In the genomic region with DNA sequence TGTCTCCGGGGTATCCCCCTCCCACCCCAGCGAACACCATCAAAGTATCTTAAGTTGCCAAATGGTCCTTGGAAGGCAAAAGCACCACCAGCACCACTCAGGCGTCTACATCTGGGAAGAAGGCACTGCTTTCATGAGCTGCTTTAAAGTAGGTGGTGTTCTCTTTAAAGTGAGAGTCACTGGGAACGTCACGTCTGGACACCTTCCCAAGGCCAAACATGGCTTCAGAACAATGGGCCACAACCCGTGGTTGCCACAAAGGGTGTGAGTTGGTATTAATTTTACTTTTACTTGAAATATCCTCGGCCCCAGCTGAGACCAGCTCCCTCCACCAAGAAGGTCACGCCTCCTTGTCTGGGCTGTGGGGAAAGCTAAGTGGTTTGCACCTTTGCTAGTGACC, we compare ENCODE assay signal across 32 mouse cellular contexts. TPM values are rescaled to one million over a fixed set of nuclear protein-coding genes. Genes with fewer than 3 reads are reported as not detected.
DNase-seq lines count a peak whose midpoint lies in the region; ATAC-seq lines count a peak whose summit lies in the region.
"Had no signal": no experiment of that assay in that cellular context is flagged by ENCODE, and none has a peak within 500 bp of the region (broad histone marks: within the 10 kb centered on the region; RNA-seq: fewer than 3 reads in every experiment).

No protein-coding gene starts in this region.

- WGBS in liver, embryonic 12.5 days (ENCODE audit: insufficient replicate concordance): 65% methylated on average over 8 of the region's 8 CpGs
- 88% methylated on average over 8 of the region's 8 CpGs for WGBS in embryonic facial prominence, embryonic 10.5 days
- 58% methylated on average over 8 of the region's 8 CpGs for WGBS in intestine, embryonic 16.5 days
- WGBS in kidney, embryonic 16.5 days: 53% methylated on average over 8 of the region's 8 CpGs

- no peak overlapping the region for H3K4me3 ChIP-seq in liver, embryonic 12.5 days
- no peak overlapping the region for H3K4me3 ChIP-seq in embryonic facial prominence, embryonic 10.5 days
- no peak overlapping the region for H3K4me3 ChIP-seq in intestine, embryonic 16.5 days (ENCODE audit: low read length)
- no peak overlapping the region for H3K4me3 ChIP-seq in kidney, embryonic 16.5 days (ENCODE audit: low read length)
- H3K4me3 ChIP-seq: gastrocnemius, adult 2 months; heart, adult 2 months; heart, embryonic 13.5 days; limb, embryonic 15.5 days; neural tube, embryonic 15.5 days; stomach, embryonic 15.5 days had no signal

- peaks cover 18% of the 10 kb centered on the region for H3K27me3 ChIP-seq in liver, embryonic 12.5 days (replicated peaks)
- peaks cover 10% of the 10 kb centered on the region; the same call in 1 of the 2 replicates for H3K27me3 ChIP-seq in embryonic facial prominence, embryonic 10.5 days (replicated peaks; ENCODE audit: low read depth, poor library complexity, severe bottlenecking)
- H3K27me3 ChIP-seq in intestine, embryonic 16.5 days (replicated peaks; ENCODE audit: control insufficient read depth, insufficient read depth, low read length): no peaks in the 10 kb centered on the region
- H3K27me3 ChIP-seq in kidney, embryonic 16.5 days (ENCODE audit: insufficient read depth, low read length): no peaks in the 10 kb centered on the region
- H3K27me3 ChIP-seq: limb, embryonic 15.5 days; neural tube, embryonic 15.5 days; stomach, embryonic 15.5 days had no signal

- no peak for ATAC-seq in liver, embryonic 12.5 days
- no peak for ATAC-seq in intestine, embryonic 16.5 days
- no peak for ATAC-seq in kidney, embryonic 16.5 days (ENCODE audit: low FRiP score, low TSS enrichment)
- ATAC-seq: CD4-positive, CD25-positive, alpha-beta regulatory T cell, adult 4 months; forebrain, embryonic 14.5 days; hindbrain, embryonic 16.5 days had no signal

- H3K4me2 ChIP-seq in liver, embryonic 12.5 days: no peak overlapping the region
- no peak overlapping the region for H3K4me2 ChIP-seq in intestine, embryonic 16.5 days (ENCODE audit: low read depth, low read length)
- H3K4me2 ChIP-seq in kidney, embryonic 16.5 days (replicated peaks; ENCODE audit: low read depth, low read length): no peak overlapping the region
- H3K4me2 ChIP-seq: heart, embryonic 13.5 days; limb, embryonic 15.5 days; neural tube, embryonic 15.5 days; stomach, embryonic 15.5 days had no signal

- H3K9ac ChIP-seq in liver, embryonic 12.5 days: no peak overlapping the region
- no peak overlapping the region for H3K9ac ChIP-seq in intestine, embryonic 16.5 days (ENCODE audit: low read depth, low read length)
- no peak overlapping the region for H3K9ac ChIP-seq in kidney, embryonic 16.5 days (replicated peaks; ENCODE audit: low read length)
- H3K9ac ChIP-seq: heart, embryonic 13.5 days; limb, embryonic 15.5 days; neural tube, embryonic 15.5 days; stomach, embryonic 15.5 days had no signal

- peaks cover 97% of the 10 kb centered on the region for H3K4me1 ChIP-seq in liver, embryonic 12.5 days
- peaks cover 43% of the 10 kb centered on the region for H3K4me1 ChIP-seq in embryonic facial prominence, embryonic 10.5 days
- H3K4me1 ChIP-seq in intestine, embryonic 16.5 days (ENCODE audit: control insufficient read depth, insufficient read depth, low read length): peaks cover 44% of the 10 kb centered on the region
- peaks cover 46% of the 10 kb centered on the region for H3K4me1 ChIP-seq in kidney, embryonic 16.5 days (ENCODE audit: insufficient read depth, low read length)

- H3K27ac ChIP-seq in liver, embryonic 12.5 days: 0 out of 2 replicates have a peak overlapping the region, but pooled peaks have one; percentile 5
- H3K27ac ChIP-seq in embryonic facial prominence, embryonic 10.5 days (replicated peaks): peak overlapping the region; percentile 44; the same call in 1 of the 2 replicates
- peak overlapping the region; percentile 42; the same call in 1 of the 2 replicates for H3K27ac ChIP-seq in intestine, embryonic 16.5 days (ENCODE audit: low read length)
- no peak overlapping the region for H3K27ac ChIP-seq in kidney, embryonic 16.5 days (ENCODE audit: low read length)
- H3K27ac ChIP-seq: heart, embryonic 13.5 days; limb, embryonic 15.5 days; macrophage; neural tube, embryonic 15.5 days had no signal

- no peaks in the 10 kb centered on the region for H3K9me3 ChIP-seq in liver, embryonic 12.5 days (replicated peaks)
- H3K9me3 ChIP-seq in embryonic facial prominence, embryonic 10.5 days: no peaks in the 10 kb centered on the region
- no peaks in the 10 kb centered on the region for H3K9me3 ChIP-seq in intestine, embryonic 16.5 days (ENCODE audit: control insufficient read depth, low read length)
- H3K9me3 ChIP-seq in kidney, embryonic 16.5 days (ENCODE audit: low read length): no peaks in the 10 kb centered on the region
- H3K9me3 ChIP-seq: heart, embryonic 13.5 days; limb, embryonic 15.5 days; neural tube, embryonic 15.5 days; stomach, embryonic 15.5 days had no signal

- H3K36me3 ChIP-seq in liver, embryonic 12.5 days: no peaks in the 10 kb centered on the region
- no peaks in the 10 kb centered on the region for H3K36me3 ChIP-seq in embryonic facial prominence, embryonic 10.5 days (replicated peaks)
- no peaks in the 10 kb centered on the region for H3K36me3 ChIP-seq in intestine, embryonic 16.5 days (ENCODE audit: control insufficient read depth, insufficient read depth, low read length)
- H3K36me3 ChIP-seq in kidney, embryonic 16.5 days (ENCODE audit: insufficient read depth, low read length): no peaks in the 10 kb centered on the region
- H3K36me3 ChIP-seq: heart, embryonic 13.5 days; limb, embryonic 15.5 days; neural tube, embryonic 15.5 days; stomach, embryonic 15.5 days had no signal

- DNase-seq in cerebellum, adult 9-11 months: peak; percentile 8
- DNase-seq in cerebellum, postnatal 10 days: no peak
- DNase-seq in liver: no peak
- DNase-seq in embryonic facial prominence, embryonic 10.5 days (ENCODE audit: low spot score): no peak
- DNase-seq in layer of hippocampus, adult 11-12 months (ENCODE audit: low spot score): no peak
- DNase-seq: adrenal gland, adult 8-10 months; cerebellum, adult 11-12 months; cerebellum, postnatal 14 days; gastrocnemius, adult 2 months; gastrocnemius, postnatal 36 days; heart, adult 2 months; heart, postnatal 10 days; kidney, adult 9 months; kidney, postnatal 14 days; lung, adult 2 months; lung, postnatal 10 days; midbrain, embryonic 14.5 days; retina, postnatal 1 day; right cerebral cortex, postnatal 14 days had no signal

RNA-seq across cellular contexts. Expression of gene Fmod, which starts 20.7 kb away (rescaled TPM):
- 2.6 and 3.1 TPM in 2 replicates for polyA plus RNA-seq in liver, embryonic 12.5 days (2016; fragmentation: Nextera tagmentation; extraction: Ambion mirVana)
- 2.0 and 2.2 TPM in 2 replicates for polyA plus RNA-seq in embryonic facial prominence, embryonic 10.5 days (2016; fragmentation: Nextera tagmentation; extraction: Ambion mirVana)
- 8.7 and 8.8 TPM in 2 replicates for polyA plus RNA-seq in intestine, embryonic 16.5 days (2015; fragmentation: Nextera tagmentation; extraction: Ambion mirVana)
- polyA plus RNA-seq in kidney, embryonic 16.5 days (2015; fragmentation: Nextera tagmentation; extraction: Ambion mirVana): 12.5 and 17.1 TPM in 2 replicates
- polyA plus RNA-seq: CD4-positive, CD25-positive, alpha-beta regulatory T cell, adult 4 months; macrophage had no signal

RNA-seq across cellular contexts. Expression of gene Btg2, which starts 21.2 kb away (rescaled TPM):
- 78.2 and 80.8 TPM in 2 replicates for polyA plus RNA-seq in liver, embryonic 12.5 days (2016; fragmentation: Nextera tagmentation; extraction: Ambion mirVana)
- polyA plus RNA-seq in embryonic facial prominence, embryonic 10.5 days (2016; fragmentation: Nextera tagmentation; extraction: Ambion mirVana): 32.5 and 40.4 TPM in 2 replicates
- polyA plus RNA-seq in intestine, embryonic 16.5 days (2015; fragmentation: Nextera tagmentation; extraction: Ambion mirVana): 42.9 and 43.2 TPM in 2 replicates
- 36.2 and 38.2 TPM in 2 replicates for polyA plus RNA-seq in kidney, embryonic 16.5 days (2015; fragmentation: Nextera tagmentation; extraction: Ambion mirVana)

RNA-seq across cellular contexts. Expression of gene Chit1, which starts 53.3 kb away (rescaled TPM):
- polyA plus RNA-seq in liver, embryonic 12.5 days (2016; fragmentation: Nextera tagmentation; extraction: Ambion mirVana): 0.07 and 0.12 TPM in 2 replicates
- 0.09 TPM in 1 of 2 replicates, not detected in the other for polyA plus RNA-seq in embryonic facial prominence, embryonic 10.5 days (2016; fragmentation: Nextera tagmentation; extraction: Ambion mirVana)
- not detected in 2 replicates for polyA plus RNA-seq in intestine, embryonic 16.5 days (2015; fragmentation: Nextera tagmentation; extraction: Ambion mirVana)
- 0.17 and 0.21 TPM in 2 replicates for polyA plus RNA-seq in kidney, embryonic 16.5 days (2015; fragmentation: Nextera tagmentation; extraction: Ambion mirVana)
- polyA plus RNA-seq: CD4-positive, CD25-positive, alpha-beta regulatory T cell, adult 4 months; embryonic facial prominence, embryonic 11.5 days; intestine, embryonic 14.5 days; macrophage; midbrain, embryonic 14.5 days had no signal
